ENCODE assay signal across 23 mouse cellular contexts in the genomic region with DNA sequence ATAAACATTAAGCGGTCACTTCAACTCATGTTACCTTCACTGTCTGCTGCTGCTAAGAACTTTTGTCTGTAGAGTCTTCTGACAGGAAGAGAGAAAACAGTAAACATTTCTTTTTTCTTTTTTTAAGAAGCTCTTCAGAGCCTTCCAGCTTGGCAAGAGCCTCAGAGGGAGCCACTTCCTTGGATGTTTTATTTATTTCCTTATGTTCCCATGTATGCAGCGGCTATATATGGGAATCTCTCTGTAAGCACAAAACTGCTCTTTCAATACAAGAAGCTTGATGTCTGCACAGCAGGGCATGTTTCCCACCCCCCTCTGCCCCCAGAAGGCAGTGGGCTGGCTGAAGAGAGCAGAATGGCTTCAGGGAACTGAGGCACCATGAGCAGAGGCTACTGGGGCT. TPM values are rescaled to one million over a fixed set of nuclear protein-coding genes. Genes with fewer than 3 reads are reported as not detected.
A peak's percentile ranks its signal among the peaks of the same experiment; 100 is the strongest.
DNase-seq lines count a peak whose midpoint lies in the region; ATAC-seq and TF ChIP-seq lines count a peak whose summit lies in the region.
"Had no signal": no experiment of that assay in that cellular context is flagged by ENCODE, and none has a peak within 500 bp of the region (broad histone marks: within the 10 kb centered on the region; RNA-seq: fewer than 3 reads in every experiment).

No protein-coding gene starts in this region.

- no peak overlapping the region for H3K4me2 ChIP-seq in forebrain, postnatal 0 days (ENCODE audit: low read depth)
- no peak overlapping the region for H3K4me2 ChIP-seq in forebrain, embryonic 14.5 days (ENCODE audit: low read length)
- H3K4me2 ChIP-seq in lung, embryonic 14.5 days: no peak overlapping the region
- H3K4me2 ChIP-seq in stomach, embryonic 15.5 days: peak overlapping the region; percentile 21; the same call in 1 of the 2 replicates
- H3K4me2 ChIP-seq in stomach, postnatal 0 days (replicated peaks; ENCODE audit: low read depth): no peak overlapping the region
- H3K4me2 ChIP-seq: heart, embryonic 11.5 days; heart, embryonic 15.5 days; hindbrain, embryonic 15.5 days had no signal

- 68% methylated on average over 2 of the region's 2 CpGs for WGBS in forebrain, postnatal 0 days
- WGBS in forebrain, embryonic 14.5 days: 91% methylated on average over 2 of the region's 2 CpGs
- WGBS in lung, embryonic 14.5 days: 31% methylated on average over 2 of the region's 2 CpGs
- WGBS in stomach, embryonic 15.5 days: 35% methylated on average over 2 of the region's 2 CpGs
- 40% methylated on average over 2 of the region's 2 CpGs for WGBS in stomach, postnatal 0 days

- ATAC-seq in forebrain, postnatal 0 days: peak; percentile 73
- ATAC-seq in forebrain, embryonic 14.5 days: no peak
- peak; percentile 66 for ATAC-seq in lung, embryonic 14.5 days (ENCODE audit: insufficient read depth)
- no peak for ATAC-seq in stomach, embryonic 15.5 days (ENCODE audit: insufficient read depth, low FRiP score, low read depth)
- no peak for ATAC-seq in stomach, postnatal 0 days (ENCODE audit: low FRiP score, low TSS enrichment)
- ATAC-seq: forebrain, embryonic 16.5 days had no signal

- peak; percentile 42 for DNase-seq in forebrain, postnatal 0 days
- DNase-seq in forebrain, embryonic 14.5 days (ENCODE audit: low spot score): no peak
- peak; percentile 75 for DNase-seq in lung, embryonic 14.5 days
- DNase-seq in lung, postnatal 25 days (ENCODE audit: low spot score): no peak
- DNase-seq in stomach, postnatal 0 days (ENCODE audit: low spot score): no peak
- DNase-seq in layer of hippocampus, adult 18-20 months (ENCODE audit: low spot score in 2 of 2): no peak
- DNase-seq: adrenal gland, postnatal 10 days; cerebellum, adult 18-20 months; cerebellum, adult 9-11 months; cerebellum, postnatal 36 days; gastrocnemius, postnatal 14 days; heart, adult 2 months; heart, postnatal 14 days had no signal

- no peaks in the 10 kb centered on the region for H3K9me3 ChIP-seq in forebrain, postnatal 0 days (ENCODE audit: low read length)
- H3K9me3 ChIP-seq in forebrain, embryonic 14.5 days (replicated peaks; ENCODE audit: control insufficient read depth, low read length): no peaks in the 10 kb centered on the region
- no peaks in the 10 kb centered on the region for H3K9me3 ChIP-seq in lung, embryonic 14.5 days (ENCODE audit: low read depth, low read length)
- H3K9me3 ChIP-seq in stomach, embryonic 15.5 days: no peaks in the 10 kb centered on the region
- no peaks in the 10 kb centered on the region for H3K9me3 ChIP-seq in stomach, postnatal 0 days (ENCODE audit: control insufficient read depth, low read length)
- H3K9me3 ChIP-seq: heart, embryonic 15.5 days; hindbrain, embryonic 15.5 days had no signal

- no peak for TF ChIP-seq CTCF in forebrain, postnatal 0 days (IDR thresholded peaks at IDR 0.05; ENCODE audit: low read depth)
- no peak for TF ChIP-seq CTCF in lung, embryonic 14.5 days (IDR thresholded peaks at IDR 0.05; ENCODE audit: low read depth)
- TF ChIP-seq CTCF in stomach, postnatal 0 days (IDR thresholded peaks at IDR 0.05; ENCODE audit: low read depth): no peak

- no peak overlapping the region for H3K9ac ChIP-seq in forebrain, postnatal 0 days
- H3K9ac ChIP-seq in forebrain, embryonic 14.5 days (ENCODE audit: low read length): no peak overlapping the region
- no peak overlapping the region for H3K9ac ChIP-seq in lung, embryonic 14.5 days
- H3K9ac ChIP-seq in stomach, embryonic 15.5 days: no peak overlapping the region
- H3K9ac ChIP-seq in stomach, postnatal 0 days (ENCODE audit: low read length): no peak overlapping the region
- H3K9ac ChIP-seq: heart, embryonic 15.5 days; hindbrain, embryonic 15.5 days had no signal

- no peak overlapping the region for H3K4me3 ChIP-seq in forebrain, postnatal 0 days (ENCODE audit: low read depth, low read length)
- no peak overlapping the region for H3K4me3 ChIP-seq in forebrain, embryonic 14.5 days (ENCODE audit: low read depth, low read length)
- H3K4me3 ChIP-seq in lung, embryonic 14.5 days (ENCODE audit: low read depth, low read length): no peak overlapping the region
- no peak overlapping the region for H3K4me3 ChIP-seq in stomach, embryonic 15.5 days (replicated peaks)
- no peak overlapping the region for H3K4me3 ChIP-seq in stomach, postnatal 0 days (ENCODE audit: low read depth, low read length)
- H3K4me3 ChIP-seq: heart, adult 2 months; heart, embryonic 15.5 days; hindbrain, embryonic 15.5 days had no signal

- TF ChIP-seq EP300 in stomach, postnatal 0 days (optimal IDR thresholded peaks at IDR 0.05): no peak

- no peaks in the 10 kb centered on the region for H3K4me1 ChIP-seq in forebrain, postnatal 0 days (ENCODE audit: insufficient read depth)
- no peaks in the 10 kb centered on the region for H3K4me1 ChIP-seq in forebrain, embryonic 14.5 days (ENCODE audit: control insufficient read depth, insufficient read depth, low read length)
- H3K4me1 ChIP-seq in lung, embryonic 14.5 days (ENCODE audit: insufficient read depth): peaks cover 7% of the 10 kb centered on the region; the same call in 1 of the 2 replicates
- H3K4me1 ChIP-seq in stomach, embryonic 15.5 days: no peaks in the 10 kb centered on the region
- H3K4me1 ChIP-seq in stomach, postnatal 0 days (replicated peaks; ENCODE audit: control insufficient read depth, insufficient read depth): no peaks in the 10 kb centered on the region
- H3K4me1 ChIP-seq: heart, embryonic 15.5 days had no signal

- H3K36me3 ChIP-seq in forebrain, postnatal 0 days (ENCODE audit: insufficient read depth): no peaks in the 10 kb centered on the region
- no peaks in the 10 kb centered on the region for H3K36me3 ChIP-seq in forebrain, embryonic 14.5 days (ENCODE audit: control insufficient read depth, insufficient read depth, low read length)
- H3K36me3 ChIP-seq in lung, embryonic 14.5 days (ENCODE audit: insufficient read depth): no peaks in the 10 kb centered on the region
- H3K36me3 ChIP-seq in stomach, embryonic 15.5 days: no peaks in the 10 kb centered on the region
- H3K36me3 ChIP-seq in stomach, postnatal 0 days (ENCODE audit: control insufficient read depth, insufficient read depth, low read length): no peaks in the 10 kb centered on the region
- H3K36me3 ChIP-seq: heart, embryonic 15.5 days; hindbrain, embryonic 15.5 days had no signal

- peak overlapping the region; percentile 51 for H3K27ac ChIP-seq in forebrain, postnatal 0 days (ENCODE audit: low read depth, low read length)
- H3K27ac ChIP-seq in forebrain, embryonic 14.5 days (ENCODE audit: low read depth, low read length): no peak overlapping the region
- H3K27ac ChIP-seq in lung, embryonic 14.5 days (ENCODE audit: low read depth): peak overlapping the region; percentile 83; the same call in 1 of the 2 replicates
- H3K27ac ChIP-seq in stomach, embryonic 15.5 days: no peak overlapping the region; the same call in 1 of the 2 replicates
- H3K27ac ChIP-seq in stomach, postnatal 0 days (replicated peaks): no peak overlapping the region
- H3K27ac ChIP-seq: heart, adult 2 months; heart, embryonic 15.5 days; hindbrain, embryonic 15.5 days had no signal

- H3K27me3 ChIP-seq in forebrain, postnatal 0 days (ENCODE audit: insufficient read depth, low read length): no peaks in the 10 kb centered on the region
- no peaks in the 10 kb centered on the region for H3K27me3 ChIP-seq in forebrain, embryonic 14.5 days (replicated peaks; ENCODE audit: control insufficient read depth, insufficient read depth, low read length)
- no peaks in the 10 kb centered on the region for H3K27me3 ChIP-seq in lung, embryonic 14.5 days (ENCODE audit: insufficient read depth, low read length)
- no peaks in the 10 kb centered on the region for H3K27me3 ChIP-seq in stomach, embryonic 15.5 days (replicated peaks)
- no peaks in the 10 kb centered on the region for H3K27me3 ChIP-seq in stomach, postnatal 0 days (ENCODE audit: control insufficient read depth, insufficient read depth, low read length)
- H3K27me3 ChIP-seq: hindbrain, embryonic 15.5 days had no signal

RNA-seq across cellular contexts. Expression of a gene that starts 30.0 kb away (rescaled TPM):
- total RNA-seq in forebrain, postnatal 0 days (2014; rRNA removed): 16.6 and 16.9 TPM in 2 replicates
- 6.7 and 12.0 TPM in 2 replicates for polyA plus RNA-seq in forebrain, postnatal 0 days (2015; fragmentation: Nextera tagmentation; extraction: Ambion mirVana)
- 4.4 and 6.6 TPM in 2 replicates for polyA plus RNA-seq in forebrain, embryonic 14.5 days (2014; fragmentation: Nextera tagmentation; extraction: Ambion mirVana)
- polyA plus RNA-seq in lung, embryonic 14.5 days (2014; fragmentation: Nextera tagmentation; extraction: Ambion mirVana): 0.19 and 0.21 TPM in 2 replicates
- polyA plus RNA-seq in stomach, embryonic 15.5 days (2015; fragmentation: Nextera tagmentation; extraction: Ambion mirVana): 0.13 TPM in 2 replicates
- 0.06 and 0.07 TPM in 2 replicates for polyA plus RNA-seq in stomach, postnatal 0 days (2015; fragmentation: Nextera tagmentation; extraction: Ambion mirVana)
- 10 to 100 TPM; 16.2 to 16.8 TPM for total RNA-seq in layer of hippocampus, adult 18-20 months (2021)
- total RNA-seq: gastrocnemius, adult 18-20 months; gastrocnemius, postnatal 14 days; heart, postnatal 14 days; hematopoietic stem cell, adult 5-6 weeks; MEL had no signal
- polyA plus RNA-seq: C2C12; gonadal fat pad, adult 2 months; heart, adult 2 months; heart, embryonic 15.5 days had no signal

Comparison
In these comparisons a context has a peak if more than half of its experiments do, and no peak if none do; other contexts are left out.
1. ATAC-seq: peak in forebrain, postnatal 0 days (single experiment) and lung, embryonic 14.5 days (single experiment); none in forebrain, embryonic 14.5 days (single experiment), stomach, embryonic 15.5 days (single experiment) and stomach, postnatal 0 days (single experiment).
2. DNase-seq: peak in forebrain, postnatal 0 days (single experiment) and lung, embryonic 14.5 days (single experiment); none in forebrain, embryonic 14.5 days (single experiment), lung, postnatal 25 days (single experiment), stomach, postnatal 0 days (single experiment) and layer of hippocampus, adult 18-20 months (0 of 2).
3. H3K27ac ChIP-seq: peak in forebrain, postnatal 0 days (single experiment) and lung, embryonic 14.5 days (single experiment); none in forebrain, embryonic 14.5 days (single experiment), stomach, embryonic 15.5 days (single experiment) and stomach, postnatal 0 days (single experiment).